Mouse (Mus musculus): Measurements from ENCODE around the gene Npepps. TPM values are rescaled to one million over a fixed set of nuclear protein-coding genes. Genes with fewer than 3 reads are reported as not detected.

Gene Npepps
- 56.7 and 72.4 TPM in 2 replicates for polyA plus RNA-seq (2021; fragmentation: Nextera tagmentation)
- long read RNA-seq, experiment 1, full-length matches to known transcripts, result 78 of 152 reads
- long read RNA-seq, experiment 1, partial matches to known transcripts, result 49 of 152 reads
- long read RNA-seq, experiment 1, other reads (novel, unspliced or antisense), result 25 of 152 reads
- long read RNA-seq, experiment 2, full-length matches to known transcripts, result 253 of 335 reads
- long read RNA-seq, experiment 2, partial matches to known transcripts, result 39 of 335 reads
- long read RNA-seq, experiment 2, other reads (novel, unspliced or antisense), result 43 of 335 reads

GRCm38 (mm10) chr11:97280216-97280861 is at the start of gene Npepps:
Gene Npepps, minus strand, starts transcription at chr11:97280638.

GRCm38 (mm10) chr11:97315504-97316503 is 35.4 kb upstream of the Npepps start, which contains the start of gene Mrpl45:
Gene Mrpl45, plus strand, starts transcription at chr11:97315716.

GRCm38 (mm10) chr11:97187764-97188642 is 92.4 kb downstream of the Npepps start, which contains the start of gene Kpnb1:
Gene Kpnb1, minus strand, starts transcription at chr11:97187881.

Other genes starting within 250 kb of the Npepps start
- 1.2 and 1.3 TPM in 2 replicates for gene Lrrc46, start 239.2 kb downstream of the Npepps start, polyA plus RNA-seq (2021; fragmentation: Nextera tagmentation)
- gene Mrpl10, start 239.1 kb downstream of the Npepps start, polyA plus RNA-seq (2021; fragmentation: Nextera tagmentation), result 78.5 and 85.7 TPM in 2 replicates
- gene Osbpl7, start 230.0 kb downstream of the Npepps start, polyA plus RNA-seq (2021; fragmentation: Nextera tagmentation), result 6.1 and 6.3 TPM in 2 replicates
- 0.06 and 0.08 TPM in 2 replicates for gene Tbx21, start 165.3 kb downstream of the Npepps start, polyA plus RNA-seq (2021; fragmentation: Nextera tagmentation)
- gene Tbkbp1, start 129.1 kb downstream of the Npepps start, polyA plus RNA-seq (2021; fragmentation: Nextera tagmentation), result 1.4 and 2.1 TPM in 2 replicates
- 9.9 and 11.3 TPM in 2 replicates for gene Kpnb1, start 92.8 kb downstream of the Npepps start, polyA plus RNA-seq (2021; fragmentation: Nextera tagmentation)
- gene Mrpl45, start 35.1 kb upstream of the Npepps start, polyA plus RNA-seq (2021; fragmentation: Nextera tagmentation), result 46.8 and 49.9 TPM in 2 replicates
- 0.09 and 0.19 TPM in 2 replicates for gene Gpr179, start 71.4 kb upstream of the Npepps start, polyA plus RNA-seq (2021; fragmentation: Nextera tagmentation)
- 4.9 and 5.1 TPM in 2 replicates for gene Socs7, start 81.9 kb upstream of the Npepps start, polyA plus RNA-seq (2021; fragmentation: Nextera tagmentation)
- 8.5 and 10.1 TPM in 2 replicates for gene Arhgap23, start 134.9 kb upstream of the Npepps start, polyA plus RNA-seq (2021; fragmentation: Nextera tagmentation)
- not detected in 2 replicates for gene 4933428G20Rik, start 219.7 kb upstream of the Npepps start, polyA plus RNA-seq (2021; fragmentation: Nextera tagmentation)

Measured in layer of hippocampus, adult 6 months (tissue).